Mouse (Mus musculus): ENCODE data around the gene Lrtm2.

GRCm38 (mm10) chr6:119373000-119373705, 42.6 kb upstream of the Lrtm2 start:
- TF ChIP-seq CTCF (IDR thresholded peaks at IDR 0.05; ENCODE audit: low read depth): no peak
- TF ChIP-seq EP300 (optimal IDR thresholded peaks at IDR 0.05): no peak

All from stomach, postnatal 0 days (tissue).